Mouse (Mus musculus) spleen, adult 2 months (tissue): ENCODE measurements at regions not wholly inside any gene's neighbourhood (a gene's known extent, or its start where the extent isn't known, plus 50 kb on each side); places are given as distances from the start of the nearest gene placed in this dataset.

Experiments used
- CTCF ChIP-seq: fragments of 200-500 bp; IDR thresholded peaks from 2 replicates; pipeline ENCODE4 v1.5.1; 2011; ENCODE audit warnings: mild to moderate bottlenecking, inconsistent platforms; ENCODE audit not compliant: insufficient read depth, insufficient read length, insufficient replicate concordance; ENCODE audit errors: extremely low read depth
- POLR2A ChIP-seq: fragments of 200-500 bp; IDR thresholded peaks from 2 replicates; pipeline ENCODE4 v1.6.1; 2011; ENCODE audit warnings: low read depth, low read length, inconsistent platforms

GRCm38 (mm10) chr10:116726031-116726430 is 144.7 kb upstream of the Cnot2 start:
- TF ChIP-seq CTCF: no peak
- TF ChIP-seq POLR2A: no peak
